Comparison of ENCODE assay signal across 11 mouse cellular contexts in the genomic region with DNA sequence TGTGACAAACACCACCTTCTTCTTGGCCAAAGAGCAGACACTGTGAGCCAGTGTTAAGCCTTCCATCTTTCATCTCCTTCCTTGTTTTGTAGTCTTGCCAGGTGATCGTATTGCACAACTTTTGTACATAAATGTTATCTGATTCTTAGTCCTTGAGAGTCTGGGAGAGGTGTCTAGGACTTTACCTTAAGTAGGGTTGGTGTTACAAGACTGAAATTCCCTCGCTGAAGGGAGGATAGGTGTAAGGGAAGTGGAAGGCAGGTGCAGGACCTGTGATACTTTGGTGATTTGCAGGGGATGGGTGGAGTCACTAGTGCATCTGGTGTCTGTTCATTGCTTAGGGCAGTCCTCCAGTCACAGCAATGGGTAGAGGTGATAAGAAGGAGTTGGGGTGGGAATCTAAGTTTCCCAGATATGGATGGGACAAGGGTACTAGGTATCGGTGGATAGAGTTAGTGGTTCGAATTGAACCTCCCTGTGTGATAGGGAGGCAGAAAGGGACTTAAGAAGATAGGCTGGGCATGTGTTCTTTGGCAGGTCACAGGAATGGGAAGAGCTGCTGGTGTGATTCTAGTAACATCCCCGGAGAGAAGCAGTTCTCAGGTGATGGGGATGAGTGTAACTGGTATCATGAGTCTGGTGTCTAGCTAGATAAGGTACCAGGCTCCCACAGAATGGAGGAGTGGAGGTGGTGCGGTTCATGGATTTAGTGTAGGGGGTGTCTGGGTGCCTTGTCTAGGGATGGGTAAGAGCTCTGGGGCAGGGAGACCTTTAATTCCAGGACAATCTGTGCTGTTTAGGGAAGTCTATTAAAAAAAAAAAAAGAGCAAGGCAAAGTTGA. TPM values are rescaled to one million over a fixed set of nuclear protein-coding genes. Genes with fewer than 3 reads are reported as not detected.
DNase-seq lines count a peak whose midpoint lies in the region; ATAC-seq lines count a peak whose summit lies in the region.
"Had no signal": no experiment of that assay in that cellular context is flagged by ENCODE, and none has a peak within 500 bp of the region (broad histone marks: within the 10 kb centered on the region; RNA-seq: fewer than 3 reads in every experiment).

No protein-coding gene starts in this region.

- no peaks in the 10 kb centered on the region for H3K27me3 ChIP-seq in forebrain, embryonic 12.5 days
- H3K27me3 ChIP-seq in forebrain, embryonic 13.5 days: no peaks in the 10 kb centered on the region
- H3K27me3 ChIP-seq in lung, embryonic 16.5 days (ENCODE audit: control insufficient read depth, insufficient read depth, low read depth, low read length): no peaks in the 10 kb centered on the region
- no peaks in the 10 kb centered on the region for H3K27me3 ChIP-seq in limb, embryonic 15.5 days

- H3K4me3 ChIP-seq in forebrain, embryonic 12.5 days (replicated peaks): no peak overlapping the region
- no peak overlapping the region for H3K4me3 ChIP-seq in forebrain, embryonic 13.5 days
- H3K4me3 ChIP-seq in lung, embryonic 16.5 days (ENCODE audit: low read length): no peak overlapping the region
- H3K4me3 ChIP-seq in limb, embryonic 15.5 days: no peak overlapping the region

- 85% methylated on average over 6 of the region's 6 CpGs for WGBS in forebrain, embryonic 12.5 days
- WGBS in forebrain, embryonic 13.5 days: 81% methylated on average over 6 of the region's 6 CpGs
- 69% methylated on average over 6 of the region's 6 CpGs for WGBS in lung, embryonic 16.5 days
- 84% methylated on average over 6 of the region's 6 CpGs for WGBS in limb, embryonic 15.5 days

- DNase-seq in lung, adult 18-20 months: no peak
- no peak for DNase-seq in adrenal gland, postnatal 25 days
- no peak for DNase-seq in yolk sac, embryonic 10.5 days (ENCODE audit: low spot score)
- DNase-seq: heart, postnatal 10 days; kidney, postnatal 4 days had no signal

- H3K36me3 ChIP-seq in forebrain, embryonic 12.5 days (replicated peaks): no peaks in the 10 kb centered on the region
- no peaks in the 10 kb centered on the region for H3K36me3 ChIP-seq in forebrain, embryonic 13.5 days (ENCODE audit: poor library complexity, severe bottlenecking)
- no peaks in the 10 kb centered on the region for H3K36me3 ChIP-seq in lung, embryonic 16.5 days (ENCODE audit: control insufficient read depth, insufficient read depth, low read length)
- no peaks in the 10 kb centered on the region for H3K36me3 ChIP-seq in limb, embryonic 15.5 days
- H3K36me3 ChIP-seq: G1E had no signal

- no peak overlapping the region for H3K27ac ChIP-seq in forebrain, embryonic 12.5 days
- H3K27ac ChIP-seq in forebrain, embryonic 13.5 days: no peak overlapping the region
- H3K27ac ChIP-seq in lung, embryonic 16.5 days (ENCODE audit: low read length): no peak overlapping the region
- no peak overlapping the region for H3K27ac ChIP-seq in limb, embryonic 15.5 days

- 0 out of 2 replicates have a peak, but pooled peaks have one; percentile 18 for ATAC-seq in forebrain, embryonic 12.5 days (ENCODE audit: low FRiP score)
- ATAC-seq in forebrain, embryonic 13.5 days: no peak
- peak; percentile 26; the same call in 1 of the 2 replicates for ATAC-seq in lung, embryonic 16.5 days (ENCODE audit: low read depth)
- peak; percentile 23 for ATAC-seq in limb, embryonic 15.5 days (ENCODE audit: insufficient number of reproducible peaks, low FRiP score, low TSS enrichment, low read depth)
- peak; percentile 32 for ATAC-seq in monocyte, adult 5-6 weeks (replicated peaks; ENCODE audit: insufficient number of reproducible peaks, low FRiP score, low TSS enrichment, poor library complexity, severe bottlenecking)

- no peaks in the 10 kb centered on the region for H3K4me1 ChIP-seq in forebrain, embryonic 12.5 days
- H3K4me1 ChIP-seq in forebrain, embryonic 13.5 days: no peaks in the 10 kb centered on the region
- no peaks in the 10 kb centered on the region for H3K4me1 ChIP-seq in lung, embryonic 16.5 days (replicated peaks; ENCODE audit: control insufficient read depth, insufficient read depth, low read length)
- no peaks in the 10 kb centered on the region for H3K4me1 ChIP-seq in limb, embryonic 15.5 days

- 0 out of 2 replicates have a peak, but pooled peaks cover 6% of the 10 kb centered on the region for H3K9me3 ChIP-seq in forebrain, embryonic 12.5 days
- no peaks in the 10 kb centered on the region for H3K9me3 ChIP-seq in forebrain, embryonic 13.5 days (replicated peaks)
- peaks cover 11% of the 10 kb centered on the region; the same call in 1 of the 2 replicates for H3K9me3 ChIP-seq in lung, embryonic 16.5 days (ENCODE audit: control insufficient read depth, low read length)
- no peaks in the 10 kb centered on the region for H3K9me3 ChIP-seq in limb, embryonic 15.5 days

- no peak overlapping the region for H3K4me2 ChIP-seq in forebrain, embryonic 12.5 days
- no peak overlapping the region for H3K4me2 ChIP-seq in forebrain, embryonic 13.5 days
- H3K4me2 ChIP-seq in lung, embryonic 16.5 days (ENCODE audit: low read depth, low read length): no peak overlapping the region
- H3K4me2 ChIP-seq in limb, embryonic 15.5 days: no peak overlapping the region

- no peak overlapping the region for H3K9ac ChIP-seq in forebrain, embryonic 12.5 days
- no peak overlapping the region for H3K9ac ChIP-seq in forebrain, embryonic 13.5 days
- H3K9ac ChIP-seq in lung, embryonic 16.5 days (ENCODE audit: low read length): no peak overlapping the region
- H3K9ac ChIP-seq in limb, embryonic 15.5 days: no peak overlapping the region

RNA-seq across cellular contexts. Expression of gene Abcg2, which starts 25.8 kb away (rescaled TPM):
- polyA plus RNA-seq in forebrain, embryonic 12.5 days (2016; fragmentation: Nextera tagmentation; extraction: Ambion mirVana): 29.5 and 34.3 TPM in 2 replicates
- polyA plus RNA-seq in forebrain, embryonic 13.5 days (2015; fragmentation: Nextera tagmentation; extraction: Ambion mirVana): 33.7 and 35.5 TPM in 2 replicates
- polyA plus RNA-seq in lung, embryonic 16.5 days (2015; fragmentation: Nextera tagmentation; extraction: Ambion mirVana): 56.7 and 62.1 TPM in 2 replicates
- 49.9 and 54.0 TPM in 2 replicates for polyA plus RNA-seq in limb, embryonic 15.5 days (2015; fragmentation: Nextera tagmentation; extraction: Ambion mirVana)
- 6.2 to 42.4 TPM (median 34.1 TPM) in 3 replicates for total RNA-seq in monocyte, adult 5-6 weeks (2017)
- 21.1 and 31.8 TPM in 2 replicates for total RNA-seq in adrenal gland, postnatal 25 days (2021)
